Mouse (Mus musculus): ENCODE data around the gene Dnm3.

Dnm3 gene

GRCm38 (mm10) chr1:161951009-161951779, 526.6 kb downstream of the Dnm3 start:
- no peak for DNase-seq (ENCODE audit: low read depth)

- DNase-seq (ENCODE audit: low read depth): no peak
Measured at GRCm38 (mm10) chr1:161942082-161942481, 535.8 kb downstream of the Dnm3 start.
